Mouse (Mus musculus) midbrain, embryonic 12.5 days (tissue): ENCODE data around the gene Adrb1. TPM values are rescaled to one million over a fixed set of nuclear protein-coding genes. Genes with fewer than 3 reads are reported as not detected.

Source experiments
- ATAC-seq: fragments of 200-750 bp; cut with Nextera tagmentation; 2 replicates; pipeline ENCODE4 v1.8.0; 2017; ENCODE audit warnings: low read depth, moderate TSS enrichment, moderate library complexity; ENCODE audit not compliant: low FRiP score
- H3K27ac ChIP-seq: fragments of 300-500 bp; sonication (generic); replicated peaks from 2 replicates; pipeline ENCODE4 v1.5.1; 2016; ENCODE audit warnings: mild to moderate bottlenecking
- H3K27me3 ChIP-seq: fragments of 300-500 bp; sonication (generic); 2 replicates; pipeline ENCODE4 v1.6.1; 2016; ENCODE audit warnings: mild to moderate bottlenecking
- H3K36me3 ChIP-seq: fragments of 300-500 bp; sonication (generic); 2 replicates; pipeline ENCODE4 v1.6.1; 2016
- H3K4me1 ChIP-seq: fragments of 300-500 bp; sonication (generic); 2 replicates; pipeline ENCODE4 v1.6.1; 2016
- H3K4me2 ChIP-seq: fragments of 300-500 bp; sonication (generic); replicated peaks from 2 replicates; pipeline ENCODE4 v1.6.1; 2016; ENCODE audit warnings: mild to moderate bottlenecking, moderate library complexity
- H3K4me3 ChIP-seq: fragments of 300-500 bp; sonication (generic); 2 replicates; pipeline ENCODE4 v1.5.1; 2016; ENCODE audit warnings: mild to moderate bottlenecking
- H3K9ac ChIP-seq: fragments of 300-500 bp; sonication (generic); replicated peaks from 2 replicates; pipeline ENCODE4 v1.6.1; 2016; ENCODE audit warnings: mild to moderate bottlenecking, moderate library complexity
- H3K9me3 ChIP-seq: fragments of 300-500 bp; sonication (generic); 2 replicates; pipeline ENCODE4 v1.6.1; 2016; ENCODE audit warnings: mild to moderate bottlenecking
- WGBS: fragments of 180-500 bp; shearing (Covaris S2); methylation state at CpG from one replicate; pipeline ENCODE4 v1.1.7; 2016; 5-methylcytosine and 5-hydroxymethylcytosine counted together
- polyA plus RNA-seq: library from polyadenylated mRNA; unstranded; fragments of >200 nt; fragmentation: Nextera tagmentation; extraction: Ambion mirVana; gene quantifications from 2 replicates; pipeline ENCODE4 v1.2.1, GENCODE M21; 2016

The Adrb1 gene
- polyA plus RNA-seq, 1 experiment from 2014 or later: 0.46 TPM

DNA sequence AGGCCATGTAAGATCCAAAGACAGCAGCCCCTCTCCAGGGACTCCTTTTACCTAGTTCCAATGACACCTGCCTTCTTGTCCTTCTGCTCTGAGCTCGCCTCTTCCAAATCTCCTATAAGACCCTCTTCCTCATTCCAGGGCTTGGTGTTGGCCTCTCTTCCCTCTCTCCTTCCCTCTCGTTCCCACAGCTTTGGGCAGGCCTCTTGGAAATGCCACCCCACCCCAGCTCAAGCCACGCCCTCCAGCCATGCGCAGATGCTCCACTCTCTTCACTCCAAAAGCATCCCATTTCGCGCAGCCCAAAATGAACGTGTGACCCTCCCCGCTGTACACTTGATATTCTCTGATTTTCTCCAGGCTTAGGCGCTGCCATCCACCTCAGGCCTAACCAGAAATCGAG, 34.3 kb upstream of the Adrb1 start:
- H3K36me3 ChIP-seq: no peaks in the 10 kb centered on the region
- 81% methylated on average over 10 of the region's 10 CpGs for WGBS
- no peaks in the 10 kb centered on the region for H3K27me3 ChIP-seq
- no peaks in the 10 kb centered on the region for H3K9me3 ChIP-seq
- no peak overlapping the region for H3K4me2 ChIP-seq
- no peak overlapping the region for H3K27ac ChIP-seq
- no peak overlapping the region for H3K4me3 ChIP-seq
- no peak overlapping the region for H3K9ac ChIP-seq
- no peak for ATAC-seq
- no peaks in the 10 kb centered on the region for H3K4me1 ChIP-seq

DNA sequence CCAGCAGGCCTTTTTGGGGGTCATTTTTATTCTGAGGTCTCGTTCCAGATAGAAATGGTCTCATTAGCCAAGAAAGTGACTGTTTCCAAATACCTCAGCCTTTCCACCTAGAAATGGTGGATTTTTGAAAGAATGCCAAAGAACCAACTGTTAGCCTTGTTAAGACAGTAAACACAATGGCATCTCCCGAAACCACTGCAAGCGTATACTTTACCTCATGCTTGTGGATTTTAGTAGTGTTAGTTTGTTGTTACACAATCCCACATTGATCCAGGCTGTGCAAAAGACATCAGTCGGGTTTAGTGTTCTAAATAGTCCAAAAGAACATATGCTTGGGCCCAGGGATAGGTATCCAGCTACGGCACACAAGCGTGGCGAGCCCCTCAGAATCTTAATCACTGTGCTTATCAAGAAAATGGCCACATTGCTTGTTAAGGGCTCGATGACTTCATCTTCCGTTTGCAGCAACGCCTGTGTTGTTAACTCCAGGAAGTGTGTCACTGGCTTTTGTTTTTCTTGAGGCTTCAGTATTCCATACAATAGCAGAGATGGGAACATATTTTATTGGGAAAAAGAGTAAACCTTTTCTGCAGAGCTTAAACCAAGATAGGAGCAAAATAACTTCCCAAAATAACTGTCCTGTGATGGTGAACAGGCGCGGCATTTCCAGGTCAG, 33.2 kb upstream of the Adrb1 start:
- Histone ChIP-seq H3K4me1 (no peaks in the 10 kb centered on the region), H3K36me3 (no peaks in the 10 kb centered on the region), H3K27ac (no peak overlapping the region), H3K9me3 (no peaks in the 10 kb centered on the region), H3K27me3 (no peaks in the 10 kb centered on the region), H3K4me2 (no peak overlapping the region), H3K4me3 (no peak overlapping the region), H3K9ac (no peak overlapping the region)
- no peak for ATAC-seq
- WGBS: 92% methylated on average over 12 of the region's 12 CpGs

DNA sequence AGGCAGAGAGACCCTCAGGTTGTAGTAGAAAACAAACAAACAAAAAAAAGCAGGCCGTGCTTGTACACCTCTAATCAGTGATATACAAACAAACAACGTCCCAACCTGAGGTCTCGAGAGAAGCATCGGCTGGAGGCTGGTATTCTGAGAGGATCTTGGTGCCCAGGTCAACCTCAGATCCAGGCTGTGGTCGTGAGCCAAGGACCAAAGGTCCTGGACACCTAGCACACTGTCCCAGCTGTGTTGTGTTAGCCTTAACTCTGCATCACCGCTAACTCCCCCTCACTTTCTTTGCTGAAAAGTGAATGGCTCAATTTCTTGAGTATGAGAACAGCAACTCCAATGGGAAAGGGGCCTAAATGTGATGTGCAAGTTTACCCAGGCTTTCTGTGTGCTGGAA, 32.5 kb upstream of the Adrb1 start:
- WGBS: 86% methylated on average over 6 of the region's 6 CpGs
- H3K4me3 ChIP-seq: no peak overlapping the region
- no peaks in the 10 kb centered on the region for H3K36me3 ChIP-seq
- H3K9me3 ChIP-seq: no peaks in the 10 kb centered on the region
- no peaks in the 10 kb centered on the region for H3K4me1 ChIP-seq
- no peak overlapping the region for H3K27ac ChIP-seq
- no peak overlapping the region for H3K4me2 ChIP-seq
- ATAC-seq: no peak
- no peak overlapping the region for H3K9ac ChIP-seq
- no peaks in the 10 kb centered on the region for H3K27me3 ChIP-seq

DNA sequence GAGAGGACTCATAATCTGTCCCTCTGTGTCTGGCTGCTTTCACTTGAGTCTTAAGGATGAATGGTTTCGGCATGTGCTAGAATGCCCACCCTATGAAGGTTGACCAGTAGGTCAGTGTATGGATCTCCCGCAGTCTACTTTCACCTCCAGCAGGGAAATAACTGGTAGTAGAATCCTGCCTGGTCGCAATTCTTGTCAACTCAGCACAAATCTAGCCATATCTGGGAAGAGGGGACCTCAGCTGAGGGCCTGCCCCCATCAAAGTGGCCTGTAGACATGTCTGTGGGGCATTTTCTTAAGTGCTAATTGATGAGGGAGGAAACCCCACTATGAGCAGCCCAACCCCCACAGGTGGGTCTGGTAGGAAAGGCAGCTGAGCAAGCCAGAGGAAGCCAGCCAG, 30.9 kb upstream of the Adrb1 start:
- Histone ChIP-seq H3K4me1 (no peaks in the 10 kb centered on the region), H3K27me3 (no peaks in the 10 kb centered on the region), H3K9ac (no peak overlapping the region), H3K27ac (no peak overlapping the region), H3K9me3 (no peaks in the 10 kb centered on the region), H3K36me3 (no peaks in the 10 kb centered on the region), H3K4me2 (no peak overlapping the region), H3K4me3 (no peak overlapping the region)
- no peak for ATAC-seq
- 88% methylated on average over 3 of the region's 3 CpGs for WGBS

DNA sequence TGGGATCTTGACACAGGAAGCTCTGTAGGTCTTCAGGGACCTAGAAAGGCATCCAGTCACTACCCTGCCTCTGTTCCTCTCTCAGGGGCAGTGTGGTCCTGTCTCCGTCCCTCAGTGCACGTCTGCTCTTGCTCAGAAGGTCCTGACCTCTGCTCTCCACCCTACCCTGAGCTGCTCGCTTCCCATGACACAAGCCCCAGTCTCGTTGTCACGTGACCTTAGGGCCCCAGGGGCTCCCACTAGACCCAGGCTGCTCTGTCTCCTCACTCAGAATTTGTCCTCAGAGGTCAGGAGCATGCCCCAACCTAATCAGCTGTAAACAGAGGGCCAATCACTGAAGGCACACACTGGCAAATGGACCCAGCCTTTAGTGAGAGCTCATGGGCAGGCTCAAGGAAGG, 29.5 kb upstream of the Adrb1 start:
- H3K36me3 ChIP-seq: no peaks in the 10 kb centered on the region
- H3K9me3 ChIP-seq: no peaks in the 10 kb centered on the region
- no peak overlapping the region for H3K4me2 ChIP-seq
- ATAC-seq: no peak
- H3K4me1 ChIP-seq: no peaks in the 10 kb centered on the region
- no peak overlapping the region for H3K9ac ChIP-seq
- 22% methylated on average over 5 of the region's 5 CpGs for WGBS
- no peaks in the 10 kb centered on the region for H3K27me3 ChIP-seq
- H3K27ac ChIP-seq: no peak overlapping the region
- no peak overlapping the region for H3K4me3 ChIP-seq

DNA sequence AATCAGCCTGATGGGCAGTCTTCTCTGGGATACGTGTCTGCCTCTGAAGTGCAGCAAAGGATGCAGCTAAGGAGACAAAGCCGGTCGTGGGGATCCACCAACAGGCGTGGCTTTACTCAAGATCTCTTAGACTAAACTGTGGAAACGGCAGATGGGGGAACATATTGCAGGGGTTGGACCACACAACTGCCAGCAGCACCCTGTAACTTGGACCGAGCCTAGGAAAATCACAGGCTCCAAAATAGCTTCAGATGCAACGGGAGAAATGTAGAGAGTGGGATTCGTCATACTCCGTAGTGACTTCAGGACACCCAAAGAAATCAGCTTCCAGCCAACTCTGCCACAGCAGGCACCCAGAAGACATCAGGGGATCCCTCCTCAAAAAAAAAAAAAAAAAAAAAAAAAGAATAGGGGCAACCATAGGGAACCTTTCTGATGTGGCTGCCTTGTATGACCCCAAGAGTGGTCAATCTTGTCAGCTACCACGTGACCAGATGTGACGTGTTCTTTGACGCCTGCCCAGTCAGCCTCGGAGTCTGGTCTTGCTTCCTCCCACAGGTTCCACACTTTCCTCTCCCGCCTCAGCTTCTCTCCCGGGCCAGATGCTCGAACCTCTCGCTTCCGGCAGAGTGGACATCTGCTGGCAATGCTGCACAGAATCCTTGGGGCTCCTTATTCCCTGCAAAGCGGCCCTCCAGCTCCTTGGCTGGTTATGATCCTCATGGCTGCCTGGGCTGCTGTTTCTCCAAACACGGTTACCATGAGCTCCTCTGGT, 24.4 kb upstream of the Adrb1 start:
- H3K9ac ChIP-seq: no peak overlapping the region
- H3K27ac ChIP-seq: no peak overlapping the region
- no peaks in the 10 kb centered on the region for H3K36me3 ChIP-seq
- H3K4me1 ChIP-seq: peaks cover 10% of the 10 kb centered on the region
- no peaks in the 10 kb centered on the region for H3K9me3 ChIP-seq
- H3K27me3 ChIP-seq: no peaks in the 10 kb centered on the region; the same call in 1 of the 2 replicates
- no peak for ATAC-seq
- no peak overlapping the region for H3K4me3 ChIP-seq
- 92% methylated on average over 20 of the region's 20 CpGs for WGBS
- no peak overlapping the region for H3K4me2 ChIP-seq

DNA sequence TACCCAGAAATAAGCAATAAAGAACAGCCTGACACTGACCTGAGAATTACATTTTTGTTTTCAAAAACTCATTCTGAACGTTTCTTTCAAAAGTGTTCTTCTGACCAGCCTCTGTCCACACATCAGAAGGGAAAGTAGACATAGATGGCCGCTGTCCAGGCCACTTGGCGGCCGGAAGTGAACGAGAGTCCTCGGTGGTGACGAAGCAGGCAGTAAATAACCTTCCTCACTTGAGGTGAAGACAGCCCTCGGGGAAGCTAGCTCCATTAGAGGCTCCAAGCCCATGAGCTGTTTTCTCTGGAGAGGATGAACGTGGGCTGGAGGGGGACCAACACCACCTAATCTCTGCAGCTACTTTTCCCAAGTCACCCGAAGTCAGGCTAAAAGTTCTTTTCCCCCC, 21.2 kb upstream of the Adrb1 start:
- H3K4me1 ChIP-seq: peaks cover 22% of the 10 kb centered on the region
- no peak overlapping the region for H3K9ac ChIP-seq
- no peaks in the 10 kb centered on the region for H3K36me3 ChIP-seq
- WGBS: 89% methylated on average over 10 of the region's 10 CpGs
- H3K9me3 ChIP-seq: no peaks in the 10 kb centered on the region
- H3K27ac ChIP-seq: no peak overlapping the region
- ATAC-seq: no peak
- H3K27me3 ChIP-seq: no peaks in the 10 kb centered on the region; the same call in 1 of the 2 replicates
- H3K4me3 ChIP-seq: no peak overlapping the region
- H3K4me2 ChIP-seq: no peak overlapping the region

DNA sequence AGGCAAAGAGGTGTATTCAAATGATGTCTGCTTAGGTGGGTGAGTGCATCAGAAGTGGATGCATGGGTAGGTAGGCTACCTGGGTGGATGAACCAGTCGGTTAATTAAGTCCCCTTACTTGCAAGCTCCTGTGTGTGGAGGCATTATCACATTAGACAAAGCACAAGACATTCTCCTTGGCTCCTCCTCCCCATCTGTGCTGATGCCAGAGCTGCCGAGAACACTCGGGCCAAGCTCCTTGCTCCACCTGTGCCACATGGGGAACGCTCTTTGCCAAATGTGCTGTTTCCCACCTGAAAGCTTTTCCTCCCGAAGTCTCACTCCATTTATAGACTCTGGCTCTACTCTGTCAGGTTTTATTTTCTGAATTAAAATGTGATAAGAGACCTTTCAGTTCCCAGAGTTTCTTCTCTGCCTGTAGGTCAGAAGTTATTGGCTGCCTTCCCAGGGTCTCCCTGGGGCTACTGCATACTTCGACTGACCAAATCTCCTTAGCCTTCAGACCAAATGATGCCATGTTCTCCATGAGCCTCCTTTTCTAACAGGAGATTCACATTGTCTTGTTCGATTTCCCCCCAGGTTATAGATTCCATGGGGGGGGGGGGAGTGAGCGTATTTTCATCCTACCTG, 20.5 kb upstream of the Adrb1 start:
- no peaks in the 10 kb centered on the region for H3K9me3 ChIP-seq
- no peaks in the 10 kb centered on the region; the same call in 1 of the 2 replicates for H3K27me3 ChIP-seq
- H3K27ac ChIP-seq: no peak overlapping the region
- 84% methylated on average over 8 of the region's 8 CpGs for WGBS
- H3K4me3 ChIP-seq: no peak overlapping the region
- H3K4me2 ChIP-seq: no peak overlapping the region
- no peaks in the 10 kb centered on the region for H3K36me3 ChIP-seq
- no peak overlapping the region for H3K9ac ChIP-seq
- peaks cover 22% of the 10 kb centered on the region for H3K4me1 ChIP-seq
- ATAC-seq: no peak

DNA sequence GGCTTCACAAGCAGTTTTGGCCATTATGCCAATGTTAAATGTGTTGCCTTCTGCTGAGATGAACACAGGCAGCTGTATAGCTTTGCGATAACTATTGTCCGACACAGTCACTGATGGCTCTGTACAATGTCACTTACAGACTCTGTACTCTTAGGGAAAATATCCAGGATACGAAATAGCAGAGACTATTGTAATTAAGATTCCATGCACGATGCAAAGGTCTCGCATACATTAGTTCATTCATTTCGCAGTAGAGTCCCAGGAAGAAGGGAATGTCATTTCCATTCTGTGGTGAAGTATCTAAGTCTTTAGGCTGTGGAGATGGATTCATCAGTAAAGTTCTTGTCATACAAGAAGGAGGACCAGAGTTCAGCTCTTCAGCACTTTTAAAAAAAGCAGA, 20.0 kb upstream of the Adrb1 start:
- peaks cover 22% of the 10 kb centered on the region for H3K4me1 ChIP-seq
- H3K4me2 ChIP-seq: no peak overlapping the region
- no peak overlapping the region for H3K4me3 ChIP-seq
- no peaks in the 10 kb centered on the region; the same call in 1 of the 2 replicates for H3K27me3 ChIP-seq
- no peaks in the 10 kb centered on the region for H3K9me3 ChIP-seq
- no peaks in the 10 kb centered on the region for H3K36me3 ChIP-seq
- H3K9ac ChIP-seq: no peak overlapping the region
- no peak for ATAC-seq
- WGBS: 69% methylated on average over 6 of the region's 6 CpGs
- H3K27ac ChIP-seq: no peak overlapping the region

DNA sequence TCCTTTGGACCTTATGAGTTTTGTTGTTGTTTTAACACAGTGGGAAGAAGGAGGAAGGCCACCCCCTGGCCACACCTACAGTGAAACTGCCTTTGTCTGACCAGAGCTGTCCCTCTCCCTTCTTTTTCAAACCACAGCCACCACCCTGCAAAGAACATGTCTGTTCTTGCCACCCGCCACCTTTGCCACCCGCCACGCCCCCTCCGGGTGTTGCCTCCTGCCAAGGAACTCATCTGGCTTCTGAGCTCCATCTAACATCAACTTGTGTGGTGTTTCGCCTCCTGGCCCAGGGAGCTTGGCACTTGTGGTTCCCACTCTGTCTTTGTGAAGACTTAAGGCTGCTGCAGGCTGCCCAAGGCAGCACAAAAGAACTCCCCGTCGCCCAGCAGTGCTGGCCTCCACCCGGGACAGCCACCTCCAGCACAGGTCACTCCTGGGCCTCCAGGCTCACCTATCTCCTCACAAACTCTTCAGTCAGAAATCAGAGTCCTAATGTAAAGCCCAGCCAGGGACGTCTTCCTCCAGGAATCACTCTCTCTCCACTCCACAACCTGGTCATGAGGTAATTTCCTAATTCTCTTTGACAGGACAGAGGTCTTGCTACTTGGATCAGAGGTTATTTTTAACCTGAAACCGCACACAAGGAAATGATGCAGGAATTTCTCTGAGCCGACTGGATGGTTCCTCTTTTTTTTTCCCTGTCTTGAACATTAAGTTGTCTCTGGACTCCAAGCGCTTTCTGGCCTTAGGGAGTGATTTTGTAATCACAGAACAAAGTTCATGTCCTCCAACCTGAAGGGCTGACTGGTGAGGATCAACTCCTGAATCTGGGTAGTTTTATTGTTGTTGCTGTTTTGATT, 18.5 kb upstream of the Adrb1 start:
- H3K27me3 ChIP-seq: peaks cover 4% of the 10 kb centered on the region
- H3K4me1 ChIP-seq: peaks cover 22% of the 10 kb centered on the region
- H3K4me2 ChIP-seq: no peak overlapping the region
- no peak overlapping the region for H3K4me3 ChIP-seq
- H3K27ac ChIP-seq: no peak overlapping the region
- no peaks in the 10 kb centered on the region for H3K9me3 ChIP-seq
- H3K9ac ChIP-seq: no peak overlapping the region
- H3K36me3 ChIP-seq: no peaks in the 10 kb centered on the region
- ATAC-seq: no peak
- 82% methylated on average over 12 of the region's 12 CpGs for WGBS

DNA sequence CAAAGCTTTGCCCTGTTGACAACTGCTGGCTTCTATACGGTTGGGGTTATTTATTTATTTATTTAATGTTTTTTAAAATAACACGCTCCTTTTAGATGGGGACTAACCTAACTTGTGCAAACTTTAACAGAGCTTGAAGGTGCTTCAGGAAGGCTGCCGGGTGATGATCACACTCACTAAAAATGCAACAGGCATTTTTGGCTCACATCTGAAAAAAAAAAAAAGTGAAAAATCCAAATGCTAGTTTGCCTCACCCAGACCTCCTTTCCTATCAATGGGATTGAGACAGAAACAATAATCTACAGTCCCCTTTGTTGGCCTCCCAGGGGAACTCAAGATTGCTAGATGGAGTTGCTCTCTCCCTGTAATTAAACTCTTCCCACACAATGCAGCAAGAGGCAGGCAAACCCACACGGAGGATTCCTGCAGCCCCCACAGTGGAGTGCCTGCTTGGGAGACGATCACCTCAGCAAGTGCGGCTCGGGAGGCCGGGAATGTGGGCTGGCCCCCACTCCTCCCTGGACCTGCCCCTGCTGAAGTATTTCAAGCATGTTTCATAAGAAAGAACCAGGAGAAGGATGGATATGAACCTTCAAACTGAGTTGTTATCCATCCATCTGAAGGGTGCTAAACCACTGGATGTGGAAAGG, 16.8 kb upstream of the Adrb1 start:
- 39% methylated on average over 8 of the region's 8 CpGs for WGBS

More for the DNA sequence above, 16.8 kb upstream of the Adrb1 start:
- H3K4me3 ChIP-seq: no peak overlapping the region
- H3K27me3 ChIP-seq: peaks cover 8% of the 10 kb centered on the region
- peaks cover 22% of the 10 kb centered on the region for H3K4me1 ChIP-seq
- H3K27ac ChIP-seq: no peak overlapping the region
- H3K4me2 ChIP-seq: no peak overlapping the region
- no peak overlapping the region for H3K9ac ChIP-seq
- H3K36me3 ChIP-seq: no peaks in the 10 kb centered on the region
- no peaks in the 10 kb centered on the region for H3K9me3 ChIP-seq
- no peak for ATAC-seq
